ENCODE assay signal across 8 mouse cellular contexts in genomic region chrX:170005194-170005593, GRCm38 (mm10). TPM values are rescaled to one million over a fixed set of nuclear protein-coding genes. Genes with fewer than 3 reads are reported as not detected.
DNase-seq lines count a peak whose midpoint lies in the region; ATAC-seq and TF ChIP-seq lines count a peak whose summit lies in the region.
"Not testable (repeated sequence)": the region's sequence is repeated elsewhere in the genome, so short reads cannot be mapped to it uniquely, and the experiment has no call there.

No protein-coding gene starts in this region.

- TF ChIP-seq EP300 in liver, postnatal 0 days (IDR thresholded peaks at IDR 0.05; ENCODE audit: low read depth) = not testable (repeated sequence)

- H3K4me2 ChIP-seq in liver, postnatal 0 days (ENCODE audit: low read depth, low read length) = not testable (repeated sequence)

- not testable (repeated sequence) for H3K9ac ChIP-seq in liver, postnatal 0 days (replicated peaks)

- H3K27me3 ChIP-seq in liver, postnatal 0 days (ENCODE audit: insufficient read depth, low read length) = not testable (repeated sequence)

- not testable (repeated sequence) for H3K9me3 ChIP-seq in liver, postnatal 0 days (ENCODE audit: low read length)

- ATAC-seq in liver, postnatal 0 days = not testable (repeated sequence)

- not testable (repeated sequence) for H3K4me3 ChIP-seq in liver, postnatal 0 days (ENCODE audit: low read depth, low read length)

- not testable (repeated sequence) for H3K27ac ChIP-seq in liver, postnatal 0 days (ENCODE audit: low read depth)

- not testable (repeated sequence) for H3K4me1 ChIP-seq in liver, postnatal 0 days (ENCODE audit: insufficient read depth)

- WGBS in liver, postnatal 0 days (ENCODE audit: insufficient replicate concordance) = 20% methylated on average over 13 of the region's 13 CpGs

- DNase-seq in B cell, adult 2 months = peak; percentile 47 to 53
- peak; percentile 81 to 83 for DNase-seq in adrenal gland, adult (ENCODE audit: inconsistent age in 2 of 2, low spot score in 1 of 2)
- DNase-seq in cerebellum, postnatal 4 days (ENCODE audit: low spot score in 2 of 2) = peak; percentile 54 to 85
- peak; percentile 54 for DNase-seq in gastrocnemius, postnatal 25 days
- DNase-seq in kidney, postnatal 10 days = peak; percentile 42
- peak; percentile 7 for DNase-seq in liver, postnatal 0 days
- DNase-seq in retina, postnatal 1 day = peak; percentile 77
- DNase-seq in thymus, postnatal 25 days = peak; percentile 50

- TF ChIP-seq CTCF in liver, postnatal 0 days (IDR thresholded peaks at IDR 0.05; ENCODE audit: low read depth) = not testable (repeated sequence)

- H3K36me3 ChIP-seq in liver, postnatal 0 days (replicated peaks; ENCODE audit: insufficient read depth, low read length) = not testable (repeated sequence)

RNA-seq across cellular contexts. Expression of gene Gm21887, which starts 4.3 kb away (rescaled TPM):
- 10 to 100 TPM; 31.6 to 43.1 TPM for total RNA-seq in gastrocnemius, postnatal 25 days (2021)
- 64.4 and 87.0 TPM in 2 replicates for polyA plus RNA-seq in liver, postnatal 0 days (2015; fragmentation: Nextera tagmentation; extraction: Ambion mirVana)

Comparison
In these comparisons a context has a peak if more than half of its experiments do, and no peak if none do; other contexts are left out.
1. DNase-seq: peak in every context shown above with its lines; median percentile 82 in adrenal gland, adult; 77 in retina, postnatal 1 day; 70 in cerebellum, postnatal 4 days; 54 in gastrocnemius, postnatal 25 days; 50 in B cell, adult 2 months; 50 in thymus, postnatal 25 days; 42 in kidney, postnatal 10 days; 7 in liver, postnatal 0 days.